Mouse (Mus musculus): ENCODE results near the gene Tex22.

Tex22 gene

DNA sequence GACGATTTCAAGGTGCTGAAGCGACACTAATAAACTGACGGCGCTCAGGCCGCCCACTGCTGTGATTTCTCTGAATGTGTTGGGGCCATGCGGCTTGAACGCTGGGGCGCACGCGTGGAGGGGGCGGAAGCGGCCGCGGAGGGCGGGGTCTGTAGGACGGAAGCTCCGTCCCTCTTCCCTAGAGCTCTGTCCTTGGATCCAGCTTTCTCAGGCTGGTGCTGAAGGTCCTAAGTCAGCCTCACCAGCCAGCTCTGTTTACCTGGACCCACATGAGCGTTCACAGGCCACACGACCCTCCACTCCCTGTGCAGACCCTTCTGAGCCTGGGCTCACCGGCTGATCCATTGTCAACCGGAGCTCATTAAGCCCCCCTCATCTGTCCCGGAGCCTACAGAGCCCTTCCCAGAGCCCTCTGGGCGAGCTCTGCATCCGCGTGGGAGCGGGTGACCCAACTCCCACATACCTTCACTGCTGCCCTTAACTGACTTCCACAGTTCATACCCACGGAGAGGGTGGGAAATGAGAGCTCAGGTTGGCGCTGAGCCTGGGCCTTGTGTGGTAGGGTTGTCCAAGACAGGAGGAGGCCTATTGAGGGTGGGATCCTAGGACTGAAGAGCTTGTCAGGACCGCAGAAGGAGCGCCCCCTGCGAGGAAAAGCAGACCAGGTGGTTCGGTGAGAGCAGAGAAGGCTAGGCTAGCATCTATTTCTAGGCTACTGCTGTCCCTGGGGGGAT lies at the start of gene Tex22:
Tex22 (plus strand) TSS at position 174 of the 734 bp plus-strand sequence.
- no peak for DNase-seq (ENCODE audit: extremely low read depth, insufficient read length, low spot score)

DNA sequence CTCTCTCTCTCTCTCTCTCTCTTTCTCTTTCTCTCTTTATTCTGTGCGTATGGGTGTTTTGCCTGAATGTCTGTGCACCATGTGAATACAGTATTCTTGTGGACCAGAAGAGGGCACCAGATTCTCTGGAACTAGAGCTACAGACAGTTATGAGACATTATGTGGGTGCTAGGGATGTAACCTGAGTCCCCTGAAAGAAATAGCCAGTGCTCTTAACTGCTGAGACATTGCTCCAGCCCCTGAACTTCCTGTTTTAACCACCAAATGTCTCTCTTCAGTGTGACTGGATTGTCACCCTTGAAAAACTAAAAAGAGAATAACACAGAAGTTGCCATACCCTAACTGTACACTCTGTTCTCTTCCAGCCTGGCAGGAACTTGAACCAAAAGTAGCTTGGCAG lies 47.7 kb upstream of the Tex22 start:
- DNase-seq (ENCODE audit: extremely low read depth, insufficient read length, low spot score), result no peak

DNA sequence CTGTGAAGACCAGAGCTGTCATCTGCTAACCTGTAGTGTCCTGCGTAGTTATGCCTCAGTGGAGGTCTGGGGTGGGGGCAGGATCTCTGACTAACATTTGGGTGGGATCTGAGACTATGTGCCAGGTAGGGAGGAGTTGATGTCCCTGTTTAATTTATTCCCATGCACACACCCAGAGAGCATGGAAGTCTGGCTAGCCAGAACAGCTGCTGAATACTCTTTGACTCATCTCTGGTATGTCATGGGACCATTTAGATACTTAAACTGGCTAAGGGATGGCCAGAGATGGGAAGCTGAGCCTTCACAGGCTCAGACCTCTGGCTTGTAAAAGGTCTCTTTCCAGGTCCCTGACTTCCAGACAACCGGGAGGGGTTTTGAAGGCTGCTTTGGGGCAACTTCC lies 46.8 kb upstream of the Tex22 start:
- no peak for DNase-seq (ENCODE audit: extremely low read depth, insufficient read length, low spot score)

GRCm38 (mm10) chr12:113028067-113028466 lies 46.2 kb upstream of the Tex22 start:
- no peak for DNase-seq (ENCODE audit: extremely low read depth, insufficient read length, low spot score)

DNA sequence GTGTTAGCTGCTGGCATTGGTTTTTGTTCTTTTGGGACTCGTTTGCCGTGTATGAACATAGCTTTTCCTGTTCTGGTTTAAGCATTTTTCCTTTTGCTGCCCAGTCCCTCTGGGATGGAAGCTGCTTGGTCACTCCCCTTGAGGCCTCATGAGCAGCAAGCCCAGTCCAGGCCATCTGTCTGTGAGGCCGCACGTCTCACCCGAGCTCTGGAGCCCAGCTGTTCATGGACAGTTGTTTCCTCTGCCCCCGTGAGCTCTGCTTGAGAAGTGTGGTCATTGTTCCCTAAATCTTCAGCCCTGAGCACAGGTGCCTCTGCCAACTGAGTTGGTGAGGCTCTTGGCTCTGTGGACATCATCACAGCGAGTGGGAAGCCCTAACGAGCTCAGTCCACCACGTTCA lies 45.4 kb upstream of the Tex22 start:
- no peak for DNase-seq (ENCODE audit: extremely low read depth, insufficient read length, low spot score)

DNA sequence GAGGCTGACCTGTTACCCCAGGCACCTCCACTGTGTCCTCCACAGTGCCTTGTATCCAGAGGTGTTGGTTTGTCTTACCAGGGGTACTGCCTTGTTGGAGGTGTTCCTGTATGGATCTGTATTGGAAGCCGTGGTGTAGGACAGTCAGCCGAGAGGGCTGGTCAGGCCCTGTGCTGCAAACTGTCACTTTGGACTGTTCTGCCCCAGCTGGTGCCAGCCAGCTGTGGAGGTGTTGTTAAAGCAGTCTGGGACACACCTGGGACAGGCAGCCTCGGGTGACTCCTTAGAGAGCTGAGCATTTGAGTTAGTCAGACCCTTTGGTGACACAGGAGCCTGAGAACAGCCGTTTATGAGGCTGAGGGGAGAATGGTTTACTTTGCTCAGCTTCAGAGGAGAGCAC lies 44.3 kb upstream of the Tex22 start:
- no peak for DNase-seq (ENCODE audit: extremely low read depth, insufficient read length, low spot score)

GRCm38 (mm10) chr12:113030993-113031392 lies 43.3 kb upstream of the Tex22 start:
- DNase-seq (ENCODE audit: extremely low read depth, insufficient read length, low spot score), result no peak

- no peak for DNase-seq (ENCODE audit: extremely low read depth, insufficient read length, low spot score)
These were observed 42.9 kb upstream of the Tex22 start for GRCm38 (mm10) chr12:113031441-113031840.

DNA sequence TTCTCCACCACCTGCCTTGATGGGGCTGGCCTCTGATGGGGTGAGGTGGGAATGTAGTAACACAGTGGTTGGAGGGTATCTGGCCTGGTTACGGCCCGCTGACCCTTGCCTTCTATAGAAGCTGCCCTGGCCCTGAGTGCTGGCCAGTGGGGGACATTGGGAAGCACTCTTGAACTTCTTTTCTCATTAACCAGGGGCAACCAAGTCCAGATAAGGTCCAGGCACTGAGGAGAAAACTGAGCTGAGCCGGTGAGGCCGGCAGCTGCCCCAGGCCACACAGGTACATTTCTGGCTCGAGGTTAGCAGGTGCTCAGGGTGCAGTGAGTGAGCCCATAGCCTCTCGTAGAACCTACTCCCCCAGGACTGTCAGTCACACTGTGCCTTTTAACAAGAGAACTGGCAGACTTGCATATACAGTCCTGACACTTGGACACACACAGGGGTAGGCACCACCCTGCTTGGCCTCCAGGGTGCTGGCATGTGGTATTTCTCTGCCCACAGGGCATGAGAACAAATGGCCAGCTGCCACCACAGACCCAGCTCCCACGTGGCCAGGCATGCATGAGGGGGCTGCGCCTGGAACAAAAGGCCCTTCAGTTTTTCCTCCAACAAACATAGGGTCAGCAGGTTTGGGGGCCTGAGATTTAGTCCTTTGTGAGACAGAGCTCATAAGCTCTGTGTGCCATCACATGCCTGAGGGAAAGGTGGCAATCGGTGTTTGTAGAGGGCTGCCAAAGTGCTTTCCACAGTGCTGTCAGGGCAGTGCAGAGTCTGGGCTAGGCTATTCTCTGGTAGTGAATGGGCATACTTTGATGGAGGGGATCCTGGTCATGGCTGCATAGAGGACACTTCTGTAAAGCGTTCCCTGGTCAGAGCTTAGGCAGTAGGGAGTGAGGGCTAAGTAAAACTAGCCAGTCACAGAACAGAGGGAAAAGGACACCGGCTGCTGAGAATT lies 41.7 kb upstream of the Tex22 start:
- peak; percentile 65 for DNase-seq (ENCODE audit: extremely low read depth, insufficient read length, low spot score)

DNA sequence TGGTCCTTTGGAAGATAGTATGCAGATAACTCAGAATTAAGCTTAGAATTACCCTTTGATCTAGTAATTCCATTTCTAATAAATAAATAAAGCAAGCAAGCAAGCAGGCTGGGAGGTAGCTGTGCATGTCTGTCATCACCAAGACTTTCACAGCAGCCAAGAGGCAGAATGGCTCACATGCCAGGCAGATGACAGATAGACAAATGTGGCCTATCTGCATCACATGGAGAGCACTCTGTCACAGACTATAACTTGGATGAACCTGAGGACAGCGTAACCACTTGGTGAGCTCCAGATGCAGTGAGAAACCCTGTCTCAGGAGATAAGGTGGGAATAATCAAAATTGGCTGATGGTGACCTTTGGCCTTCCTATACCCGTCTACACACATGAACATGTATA lies 39.2 kb upstream of the Tex22 start:
- no peak for DNase-seq (ENCODE audit: extremely low read depth, insufficient read length, low spot score)

GRCm38 (mm10) chr12:113036996-113037395 lies 37.3 kb upstream of the Tex22 start:
- DNase-seq (ENCODE audit: extremely low read depth, insufficient read length, low spot score), result no peak

DNA sequence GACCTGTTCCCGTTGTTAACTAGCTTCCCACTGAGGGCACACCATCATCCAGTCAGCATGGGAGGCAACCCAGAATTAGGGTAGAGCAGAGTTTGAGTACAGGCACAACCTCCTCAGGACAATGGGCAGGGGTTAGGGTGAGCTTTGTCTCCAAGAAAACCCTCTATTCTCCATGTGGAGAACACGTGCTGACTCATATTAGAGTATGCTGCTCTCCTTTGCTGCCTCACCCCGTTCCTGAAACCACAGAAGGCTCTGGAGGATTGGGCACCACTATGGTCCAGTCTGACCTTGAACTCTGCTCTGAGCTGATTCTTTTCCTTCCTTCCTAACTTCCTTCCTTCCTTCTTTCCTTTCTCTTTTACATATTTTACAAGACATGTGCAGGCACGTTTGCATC lies 35.9 kb upstream of the Tex22 start:
- DNase-seq (ENCODE audit: extremely low read depth, insufficient read length, low spot score), result no peak

- DNase-seq (ENCODE audit: extremely low read depth, insufficient read length, low spot score), result no peak
These were observed 32.5 kb upstream of the Tex22 start for GRCm38 (mm10) chr12:113041481-113042439.

- DNase-seq (ENCODE audit: extremely low read depth, insufficient read length, low spot score), result no peak
These were observed 31.8 kb upstream of the Tex22 start for GRCm38 (mm10) chr12:113042543-113042942.

- DNase-seq (ENCODE audit: extremely low read depth, insufficient read length, low spot score), result no peak
These were observed 29.2 kb upstream of the Tex22 start for GRCm38 (mm10) chr12:113044916-113045677.

DNA sequence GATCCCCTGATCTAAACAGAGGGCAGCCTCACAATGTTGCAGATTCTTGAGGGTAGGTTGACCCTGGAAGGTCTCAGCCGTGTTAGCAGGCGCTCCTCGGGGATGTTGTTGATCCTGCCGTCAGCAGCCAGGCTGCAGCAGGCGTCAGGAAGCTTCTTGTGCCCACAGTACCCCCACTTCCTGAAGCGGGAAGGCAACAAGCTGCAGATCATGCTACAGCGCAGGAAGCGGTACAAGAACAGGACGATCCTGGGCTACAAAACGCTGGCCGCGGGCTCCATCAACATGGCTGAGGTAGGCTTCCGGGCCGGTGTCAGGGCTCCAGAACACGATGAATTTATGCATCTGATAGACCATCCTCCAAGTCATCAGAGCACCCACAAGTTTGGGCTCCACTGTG lies 27.4 kb upstream of the Tex22 start:
- no peak for DNase-seq (ENCODE audit: extremely low read depth, insufficient read length, low spot score)

GRCm38 (mm10) chr12:113048103-113048502 lies 26.2 kb upstream of the Tex22 start:
- DNase-seq (ENCODE audit: extremely low read depth, insufficient read length, low spot score), result no peak

DNA sequence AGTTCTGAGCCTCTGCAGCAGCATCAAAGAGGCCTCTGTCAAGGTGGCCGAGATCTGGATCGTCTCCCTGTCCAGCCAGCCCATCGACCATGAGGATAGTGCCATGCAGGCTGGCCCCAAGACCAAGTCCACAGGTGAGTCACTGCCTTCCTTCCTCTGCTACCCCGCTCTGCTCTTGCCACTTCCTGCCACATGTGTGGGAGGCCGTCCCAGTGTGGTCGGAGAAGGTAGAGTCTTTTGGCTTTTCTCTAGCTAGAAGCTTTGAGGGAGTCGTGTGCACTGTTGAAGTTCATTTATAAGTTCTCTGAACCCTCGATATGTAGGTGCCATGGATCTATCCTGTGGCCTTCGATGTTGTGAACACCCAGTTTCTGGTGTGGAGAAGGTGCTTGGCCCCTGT lies 24.5 kb upstream of the Tex22 start:
- DNase-seq (ENCODE audit: extremely low read depth, insufficient read length, low spot score), result no peak

- no peak for DNase-seq (ENCODE audit: extremely low read depth, insufficient read length, low spot score)
These were observed 23.6 kb upstream of the Tex22 start for GRCm38 (mm10) chr12:113050671-113051070.
